18 mouse cellular contexts compared by ENCODE assay signal in the genomic region with DNA sequence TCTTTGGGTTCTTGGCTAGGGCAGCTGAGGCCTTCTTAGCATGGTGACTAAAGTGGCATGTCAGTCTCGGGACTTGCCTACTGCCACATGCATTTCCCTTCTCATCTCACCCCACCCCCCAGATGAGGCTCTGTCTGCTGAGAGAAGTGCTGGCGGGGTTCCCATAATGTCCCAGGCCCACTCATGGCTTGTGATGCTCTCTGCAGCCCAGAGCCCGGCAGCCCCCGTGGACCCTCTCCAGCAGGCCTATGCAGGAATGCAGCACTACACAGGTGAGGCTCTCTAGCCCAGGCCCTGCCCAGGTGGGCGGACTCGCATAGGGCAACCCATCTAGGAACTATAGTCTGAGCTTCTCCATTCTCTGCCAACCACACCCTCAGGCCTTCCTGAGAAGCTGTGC. TPM values are rescaled to one million over a fixed set of nuclear protein-coding genes. Genes with fewer than 3 reads are reported as not detected.
DNase-seq lines count a peak whose midpoint lies in the region; ATAC-seq and TF ChIP-seq lines count a peak whose summit lies in the region.
"Had no signal": no experiment of that assay in that cellular context is flagged by ENCODE, and none has a peak within 500 bp of the region (broad histone marks: within the 10 kb centered on the region; RNA-seq: fewer than 3 reads in every experiment).

No protein-coding gene starts in this region.

- no peak overlapping the region for H3K4me3 ChIP-seq in hindbrain, embryonic 12.5 days
- no peak overlapping the region for H3K4me3 ChIP-seq in hindbrain, postnatal 0 days (ENCODE audit: low read length)
- H3K4me3 ChIP-seq in neural tube, embryonic 14.5 days (ENCODE audit: low read depth, low read length) = no peak overlapping the region
- no peak overlapping the region for H3K4me3 ChIP-seq in neural tube, embryonic 15.5 days (replicated peaks)
- H3K4me3 ChIP-seq in midbrain, embryonic 14.5 days (replicated peaks; ENCODE audit: low read depth, low read length) = no peak overlapping the region
- H3K4me3 ChIP-seq in kidney, embryonic 15.5 days (replicated peaks) = no peak overlapping the region
- H3K4me3 ChIP-seq: embryonic facial prominence, embryonic 12.5 days; heart, embryonic 10.5 days; megakaryocyte, embryonic 14.5 days had no signal

- peaks cover 67% of the 10 kb centered on the region for H3K36me3 ChIP-seq in hindbrain, embryonic 12.5 days
- peaks cover 26% of the 10 kb centered on the region; the same call in 1 of the 2 replicates for H3K36me3 ChIP-seq in hindbrain, postnatal 0 days (ENCODE audit: insufficient read depth, low read length)
- H3K36me3 ChIP-seq in neural tube, embryonic 14.5 days (ENCODE audit: control insufficient read depth, insufficient read depth, low read length) = peaks cover 35% of the 10 kb centered on the region
- H3K36me3 ChIP-seq in neural tube, embryonic 15.5 days = peaks cover 49% of the 10 kb centered on the region
- peaks cover 82% of the 10 kb centered on the region for H3K36me3 ChIP-seq in midbrain, embryonic 14.5 days (ENCODE audit: control insufficient read depth, insufficient read depth, low read length)
- peaks cover 2% of the 10 kb centered on the region; the same call in 1 of the 2 replicates for H3K36me3 ChIP-seq in kidney, embryonic 15.5 days
- H3K36me3 ChIP-seq: heart, embryonic 10.5 days had no signal

- H3K9ac ChIP-seq in hindbrain, embryonic 12.5 days = peak overlapping the region; percentile 5; the same call in 1 of the 2 replicates
- H3K9ac ChIP-seq in hindbrain, postnatal 0 days (replicated peaks; ENCODE audit: low read length) = no peak overlapping the region
- no peak overlapping the region for H3K9ac ChIP-seq in neural tube, embryonic 14.5 days (replicated peaks; ENCODE audit: low read depth, low read length)
- H3K9ac ChIP-seq in neural tube, embryonic 15.5 days (replicated peaks) = no peak overlapping the region
- H3K9ac ChIP-seq in midbrain, embryonic 14.5 days (replicated peaks; ENCODE audit: low read length) = no peak overlapping the region
- H3K9ac ChIP-seq in kidney, embryonic 15.5 days = no peak overlapping the region
- H3K9ac ChIP-seq: embryonic facial prominence, embryonic 12.5 days had no signal

- H3K27me3 ChIP-seq in hindbrain, embryonic 12.5 days = no peaks in the 10 kb centered on the region
- H3K27me3 ChIP-seq in hindbrain, postnatal 0 days (ENCODE audit: insufficient read depth, low read length) = no peaks in the 10 kb centered on the region
- no peaks in the 10 kb centered on the region for H3K27me3 ChIP-seq in neural tube, embryonic 14.5 days (ENCODE audit: control insufficient read depth, insufficient read depth, low read length)
- H3K27me3 ChIP-seq in neural tube, embryonic 15.5 days (replicated peaks) = no peaks in the 10 kb centered on the region
- no peaks in the 10 kb centered on the region for H3K27me3 ChIP-seq in midbrain, embryonic 14.5 days (ENCODE audit: control insufficient read depth, insufficient read depth, low read length)
- H3K27me3 ChIP-seq in kidney, embryonic 15.5 days = no peaks in the 10 kb centered on the region
- H3K27me3 ChIP-seq: embryonic facial prominence, embryonic 12.5 days had no signal

- H3K9me3 ChIP-seq in hindbrain, embryonic 12.5 days (replicated peaks) = no peaks in the 10 kb centered on the region
- H3K9me3 ChIP-seq in hindbrain, postnatal 0 days (ENCODE audit: low read length) = no peaks in the 10 kb centered on the region
- no peaks in the 10 kb centered on the region for H3K9me3 ChIP-seq in neural tube, embryonic 14.5 days (ENCODE audit: control insufficient read depth, low read length)
- H3K9me3 ChIP-seq in neural tube, embryonic 15.5 days (replicated peaks) = no peaks in the 10 kb centered on the region
- H3K9me3 ChIP-seq in midbrain, embryonic 14.5 days (ENCODE audit: control insufficient read depth, low read length) = no peaks in the 10 kb centered on the region
- no peaks in the 10 kb centered on the region for H3K9me3 ChIP-seq in kidney, embryonic 15.5 days (replicated peaks)
- H3K9me3 ChIP-seq: embryonic facial prominence, embryonic 12.5 days; heart, embryonic 10.5 days had no signal

- no peak overlapping the region for H3K4me2 ChIP-seq in hindbrain, embryonic 12.5 days (replicated peaks)
- no peak overlapping the region for H3K4me2 ChIP-seq in hindbrain, postnatal 0 days (ENCODE audit: low read depth, low read length)
- no peak overlapping the region for H3K4me2 ChIP-seq in neural tube, embryonic 14.5 days (ENCODE audit: low read depth, low read length)
- H3K4me2 ChIP-seq in neural tube, embryonic 15.5 days = no peak overlapping the region
- H3K4me2 ChIP-seq in midbrain, embryonic 14.5 days (ENCODE audit: low read length) = no peak overlapping the region
- no peak overlapping the region for H3K4me2 ChIP-seq in kidney, embryonic 15.5 days
- H3K4me2 ChIP-seq: embryonic facial prominence, embryonic 12.5 days had no signal

- peaks cover 71% of the 10 kb centered on the region for H3K4me1 ChIP-seq in hindbrain, embryonic 12.5 days
- H3K4me1 ChIP-seq in hindbrain, postnatal 0 days (ENCODE audit: insufficient read depth, low read length) = peaks cover 27% of the 10 kb centered on the region
- peaks cover 36% of the 10 kb centered on the region for H3K4me1 ChIP-seq in neural tube, embryonic 14.5 days (ENCODE audit: control insufficient read depth, insufficient read depth, low read length)
- peaks cover 48% of the 10 kb centered on the region for H3K4me1 ChIP-seq in neural tube, embryonic 15.5 days
- H3K4me1 ChIP-seq in midbrain, embryonic 14.5 days (ENCODE audit: control insufficient read depth, insufficient read depth, low read length) = peaks cover 50% of the 10 kb centered on the region
- no peaks in the 10 kb centered on the region for H3K4me1 ChIP-seq in kidney, embryonic 15.5 days

- WGBS in hindbrain, embryonic 12.5 days = 76% methylated on average over 6 of the region's 6 CpGs
- WGBS in hindbrain, postnatal 0 days = 62% methylated on average over 6 of the region's 6 CpGs
- 71% methylated on average over 6 of the region's 6 CpGs for WGBS in neural tube, embryonic 14.5 days
- WGBS in neural tube, embryonic 15.5 days = 66% methylated on average over 6 of the region's 6 CpGs
- 79% methylated on average over 6 of the region's 6 CpGs for WGBS in midbrain, embryonic 14.5 days
- 70% methylated on average over 6 of the region's 6 CpGs for WGBS in kidney, embryonic 15.5 days

- ATAC-seq in hindbrain, embryonic 12.5 days (ENCODE audit: low FRiP score) = no peak
- ATAC-seq in hindbrain, postnatal 0 days = no peak
- no peak for ATAC-seq in neural tube, embryonic 14.5 days (ENCODE audit: low read depth)
- no peak for ATAC-seq in neural tube, embryonic 15.5 days (ENCODE audit: low FRiP score)
- ATAC-seq in midbrain, embryonic 14.5 days (ENCODE audit: low FRiP score, low TSS enrichment) = no peak
- ATAC-seq in kidney, embryonic 15.5 days (replicated peaks; ENCODE audit: low FRiP score) = no peak

- DNase-seq in cerebellum, adult 11-12 months = peak; percentile 38
- no peak for DNase-seq in cerebellum, adult 18-20 months
- DNase-seq in hindbrain, postnatal 0 days (ENCODE audit: low spot score) = no peak
- no peak for DNase-seq in midbrain, embryonic 14.5 days
- DNase-seq: cerebellum, adult 8-10 months; gastrocnemius, postnatal 25 days; kidney, adult 8-10 months; liver; lung, adult 2 months had no signal

- H3K27ac ChIP-seq in hindbrain, embryonic 12.5 days = no peak overlapping the region
- no peak overlapping the region for H3K27ac ChIP-seq in hindbrain, postnatal 0 days
- peak overlapping the region; percentile 10; the same call in 1 of the 2 replicates for H3K27ac ChIP-seq in neural tube, embryonic 14.5 days (ENCODE audit: low read depth, low read length)
- no peak overlapping the region for H3K27ac ChIP-seq in neural tube, embryonic 15.5 days (replicated peaks)
- peak overlapping the region; percentile 26; the same call in 1 of the 2 replicates for H3K27ac ChIP-seq in midbrain, embryonic 14.5 days (replicated peaks; ENCODE audit: low read depth, low read length)
- no peak overlapping the region for H3K27ac ChIP-seq in kidney, embryonic 15.5 days
- H3K27ac ChIP-seq: embryonic facial prominence, embryonic 12.5 days; heart, embryonic 10.5 days had no signal

- TF ChIP-seq CTCF in hindbrain, postnatal 0 days (IDR thresholded peaks at IDR 0.05; ENCODE audit: low read depth) = no peak

RNA-seq across cellular contexts. Expression of a gene that starts 7.4 kb away (rescaled TPM):
- 18.7 and 19.3 TPM in 2 replicates for polyA plus RNA-seq in hindbrain, embryonic 12.5 days (2016; fragmentation: Nextera tagmentation; extraction: Ambion mirVana)
- total RNA-seq in hindbrain, postnatal 0 days (2014; rRNA removed) = 2.3 and 4.1 TPM in 2 replicates
- polyA plus RNA-seq in hindbrain, postnatal 0 days (2015; fragmentation: Nextera tagmentation; extraction: Ambion mirVana) = 15.7 and 18.3 TPM in 2 replicates
- 14.6 and 17.5 TPM in 2 replicates for polyA plus RNA-seq in neural tube, embryonic 14.5 days (2014; fragmentation: Nextera tagmentation; extraction: Ambion mirVana)
- 14.1 and 16.1 TPM in 2 replicates for polyA plus RNA-seq in neural tube, embryonic 15.5 days (2015; fragmentation: Nextera tagmentation; extraction: Ambion mirVana)
- 23.8 and 30.8 TPM in 2 replicates for polyA plus RNA-seq in midbrain, embryonic 14.5 days (2014; fragmentation: Nextera tagmentation; extraction: Ambion mirVana)
- polyA plus RNA-seq in kidney, embryonic 15.5 days (2015; fragmentation: Nextera tagmentation; extraction: Ambion mirVana) = 1.2 and 2.3 TPM in 2 replicates

RNA-seq across cellular contexts. Expression of a gene that starts 9.5 kb away (rescaled TPM):
- polyA plus RNA-seq in hindbrain, embryonic 12.5 days (2016; fragmentation: Nextera tagmentation; extraction: Ambion mirVana) = 196 and 207 TPM in 2 replicates
- 156 and 184 TPM in 2 replicates for total RNA-seq in hindbrain, postnatal 0 days (2014; rRNA removed)
- 158 and 171 TPM in 2 replicates for polyA plus RNA-seq in hindbrain, postnatal 0 days (2015; fragmentation: Nextera tagmentation; extraction: Ambion mirVana)
- polyA plus RNA-seq in neural tube, embryonic 14.5 days (2014; fragmentation: Nextera tagmentation; extraction: Ambion mirVana) = 232 and 319 TPM in 2 replicates
- 157 and 210 TPM in 2 replicates for polyA plus RNA-seq in neural tube, embryonic 15.5 days (2015; fragmentation: Nextera tagmentation; extraction: Ambion mirVana)
- 321 and 376 TPM in 2 replicates for polyA plus RNA-seq in midbrain, embryonic 14.5 days (2014; fragmentation: Nextera tagmentation; extraction: Ambion mirVana)
- 2.5 and 5.5 TPM in 2 replicates for polyA plus RNA-seq in kidney, embryonic 15.5 days (2015; fragmentation: Nextera tagmentation; extraction: Ambion mirVana)
- total RNA-seq: gastrocnemius, postnatal 25 days had no signal

RNA-seq across cellular contexts. Expression of a gene that starts 43.9 kb away (rescaled TPM):
- polyA plus RNA-seq in hindbrain, embryonic 12.5 days (2016; fragmentation: Nextera tagmentation; extraction: Ambion mirVana) = 0.77 and 1.0 TPM in 2 replicates
- total RNA-seq in hindbrain, postnatal 0 days (2014; rRNA removed) = not detected in 2 replicates
- 0.60 and 1.2 TPM in 2 replicates for polyA plus RNA-seq in hindbrain, postnatal 0 days (2015; fragmentation: Nextera tagmentation; extraction: Ambion mirVana)
- 0.76 and 1.7 TPM in 2 replicates for polyA plus RNA-seq in neural tube, embryonic 14.5 days (2014; fragmentation: Nextera tagmentation; extraction: Ambion mirVana)
- polyA plus RNA-seq in neural tube, embryonic 15.5 days (2015; fragmentation: Nextera tagmentation; extraction: Ambion mirVana) = 0.78 and 0.97 TPM in 2 replicates
- 0.36 and 1.2 TPM in 2 replicates for polyA plus RNA-seq in midbrain, embryonic 14.5 days (2014; fragmentation: Nextera tagmentation; extraction: Ambion mirVana)
- 0.45 and 0.84 TPM in 2 replicates for polyA plus RNA-seq in kidney, embryonic 15.5 days (2015; fragmentation: Nextera tagmentation; extraction: Ambion mirVana)
- total RNA-seq: adrenal gland, adult 18-20 months; gastrocnemius, postnatal 25 days; left cerebral cortex, postnatal 10 days had no signal
- polyA plus RNA-seq: lung, adult 2 months had no signal

RNA-seq across cellular contexts. Expression of a gene that starts 44.5 kb away (rescaled TPM):
- polyA plus RNA-seq in hindbrain, embryonic 12.5 days (2016; fragmentation: Nextera tagmentation; extraction: Ambion mirVana) = 58.0 and 67.5 TPM in 2 replicates
- 45.8 and 49.2 TPM in 2 replicates for total RNA-seq in hindbrain, postnatal 0 days (2014; rRNA removed)
- polyA plus RNA-seq in hindbrain, postnatal 0 days (2015; fragmentation: Nextera tagmentation; extraction: Ambion mirVana) = 61.7 and 63.8 TPM in 2 replicates
- polyA plus RNA-seq in neural tube, embryonic 14.5 days (2014; fragmentation: Nextera tagmentation; extraction: Ambion mirVana) = 59.5 and 64.1 TPM in 2 replicates
- polyA plus RNA-seq in neural tube, embryonic 15.5 days (2015; fragmentation: Nextera tagmentation; extraction: Ambion mirVana) = 61.8 and 63.3 TPM in 2 replicates
- polyA plus RNA-seq in midbrain, embryonic 14.5 days (2014; fragmentation: Nextera tagmentation; extraction: Ambion mirVana) = 52.6 and 54.1 TPM in 2 replicates
- 68.4 and 70.4 TPM in 2 replicates for polyA plus RNA-seq in kidney, embryonic 15.5 days (2015; fragmentation: Nextera tagmentation; extraction: Ambion mirVana)

Comparison
In these comparisons a context has a peak if more than half of its experiments do, and no peak if none do; other contexts are left out.
1. H3K27ac ChIP-seq: peak in neural tube, embryonic 14.5 days (single experiment) and midbrain, embryonic 14.5 days (single experiment); none in hindbrain, embryonic 12.5 days (single experiment), hindbrain, postnatal 0 days (single experiment), neural tube, embryonic 15.5 days (single experiment) and kidney, embryonic 15.5 days (single experiment).
2. RNA of a gene that starts 9.5 kb away (polyA plus RNA-seq): 321 to 376 TPM in midbrain, embryonic 14.5 days, 232 to 319 TPM in neural tube, embryonic 14.5 days, 157 to 210 TPM in neural tube, embryonic 15.5 days, 196 to 207 TPM in hindbrain, embryonic 12.5 days and 158 to 171 TPM in hindbrain, postnatal 0 days; 2.5 to 5.5 TPM in kidney, embryonic 15.5 days; every median in the first group is over 10 times any median in the second.